Mouse (Mus musculus): Measurements from ENCODE around the gene Gm45140.
A peak's percentile ranks its signal among the peaks of the same experiment; 100 is the strongest.
"Not testable (repeated sequence)": the region's sequence is repeated elsewhere in the genome, so short reads cannot be mapped to it uniquely, and the experiment has no call there.

Gene Gm45140

DNA sequence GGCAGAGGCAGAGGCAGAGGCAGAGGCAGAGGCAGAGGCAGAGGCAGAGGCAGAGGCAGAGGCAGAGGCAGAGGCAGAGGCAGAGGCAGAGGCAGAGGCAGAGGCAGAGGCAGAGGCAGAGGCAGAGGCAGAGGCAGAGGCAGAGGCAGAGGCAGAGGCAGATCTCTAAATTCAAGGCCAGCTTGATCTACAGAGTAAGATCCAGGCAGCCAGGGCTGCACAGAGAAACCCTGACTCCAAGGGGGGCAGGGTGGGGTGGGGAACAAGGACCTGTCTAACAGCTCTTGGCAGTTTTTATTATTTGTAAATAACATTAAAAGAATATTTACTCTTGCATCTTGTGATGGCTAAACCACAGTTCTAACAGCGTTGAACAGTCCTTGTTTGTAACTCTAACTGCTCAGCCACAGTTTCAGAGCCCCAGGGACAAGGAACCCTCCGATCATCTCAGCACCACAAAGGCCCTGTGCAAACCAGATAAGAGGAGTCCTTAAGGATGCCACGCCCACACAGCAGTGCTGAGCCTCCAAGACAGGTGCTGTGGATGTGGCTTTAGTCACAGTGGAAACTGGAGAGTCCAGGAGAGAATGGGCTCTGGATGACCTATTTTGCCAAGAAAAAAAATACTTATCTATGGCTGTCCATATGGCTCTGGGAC, 59.9 kb downstream of the Gm45140 start:
- DNase-seq (ENCODE audit: low spot score): no peak

DNA sequence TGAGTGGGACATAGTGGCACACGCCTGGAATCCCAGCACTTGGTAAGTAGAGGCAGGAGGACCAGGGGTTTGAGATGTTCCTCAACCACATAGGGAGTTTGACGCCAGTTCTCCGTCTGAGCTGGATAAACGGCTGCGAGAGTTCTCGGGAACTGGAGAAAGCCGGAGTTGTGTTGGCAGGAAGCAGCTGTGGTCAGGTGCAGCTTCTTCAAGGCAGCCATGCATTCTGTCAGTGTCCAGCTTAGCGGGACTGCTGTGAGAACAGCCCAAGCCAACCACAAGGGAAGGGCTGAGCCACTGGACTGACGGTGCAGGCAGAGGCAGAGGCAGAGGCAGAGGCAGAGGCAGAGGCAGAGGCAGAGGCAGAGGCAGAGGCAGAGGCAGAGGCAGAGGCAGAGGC, 60.7 kb downstream of the Gm45140 start:
- no peak for DNase-seq (ENCODE audit: low spot score)

DNA sequence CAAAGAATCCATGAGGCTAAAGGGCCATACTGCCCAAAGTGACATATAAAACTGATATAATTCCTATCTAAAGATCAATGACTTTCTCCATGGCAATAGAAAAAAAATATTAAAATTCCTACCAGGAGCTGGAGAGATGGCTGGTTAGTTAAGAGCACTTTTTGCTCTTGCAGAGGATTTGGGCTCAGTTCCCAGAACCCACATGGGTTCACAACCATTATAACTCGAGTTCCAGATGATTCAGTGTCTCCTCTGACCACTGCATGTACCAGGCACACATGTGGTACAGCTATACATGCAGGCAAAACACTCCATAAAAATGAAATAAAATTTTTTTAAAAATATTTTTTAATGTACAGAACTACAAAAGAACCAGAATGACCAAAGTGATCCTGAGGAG, 61.1 kb downstream of the Gm45140 start:
- DNase-seq (ENCODE audit: low spot score): no peak

DNA sequence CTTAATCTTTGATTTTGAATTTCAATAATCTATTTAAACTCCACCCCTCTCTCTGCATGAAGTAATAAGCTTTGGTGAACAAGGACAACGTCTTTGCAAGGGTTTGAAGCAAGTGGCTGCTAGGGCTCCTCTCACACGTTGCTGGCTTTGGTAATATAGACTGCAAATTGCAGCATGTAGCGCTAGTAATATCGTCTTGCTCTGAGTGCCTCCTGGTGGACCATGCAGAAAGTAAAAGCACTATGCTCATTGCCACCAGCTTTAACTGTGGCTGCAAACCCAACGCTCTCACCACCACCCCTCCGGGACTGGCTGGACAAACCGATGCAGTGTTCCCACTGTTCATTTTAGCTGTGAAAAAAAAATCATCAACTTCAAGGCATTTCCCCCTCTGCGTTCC, 65.0 kb downstream of the Gm45140 start:
- no peak for DNase-seq (ENCODE audit: low spot score)

DNA sequence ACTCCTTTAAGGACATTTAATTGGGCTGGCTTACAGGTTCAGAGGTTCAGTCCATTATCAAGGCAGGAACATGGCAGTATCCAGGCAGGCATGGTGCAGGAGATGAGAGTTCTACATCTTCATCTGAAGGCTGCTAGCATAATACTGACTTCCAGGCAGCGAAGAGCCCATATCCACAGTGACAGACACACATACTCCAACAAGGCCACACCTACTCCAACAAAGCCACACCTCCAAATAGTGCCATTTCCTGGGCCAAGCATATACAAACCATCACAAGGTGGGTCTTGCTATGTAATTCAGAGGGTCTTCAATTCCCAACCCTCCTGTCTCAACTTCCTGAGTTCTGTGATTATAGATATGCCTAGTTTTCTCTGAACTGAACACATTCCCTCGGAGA, 71.3 kb downstream of the Gm45140 start:
- not testable (repeated sequence) for DNase-seq (ENCODE audit: low spot score)

DNA sequence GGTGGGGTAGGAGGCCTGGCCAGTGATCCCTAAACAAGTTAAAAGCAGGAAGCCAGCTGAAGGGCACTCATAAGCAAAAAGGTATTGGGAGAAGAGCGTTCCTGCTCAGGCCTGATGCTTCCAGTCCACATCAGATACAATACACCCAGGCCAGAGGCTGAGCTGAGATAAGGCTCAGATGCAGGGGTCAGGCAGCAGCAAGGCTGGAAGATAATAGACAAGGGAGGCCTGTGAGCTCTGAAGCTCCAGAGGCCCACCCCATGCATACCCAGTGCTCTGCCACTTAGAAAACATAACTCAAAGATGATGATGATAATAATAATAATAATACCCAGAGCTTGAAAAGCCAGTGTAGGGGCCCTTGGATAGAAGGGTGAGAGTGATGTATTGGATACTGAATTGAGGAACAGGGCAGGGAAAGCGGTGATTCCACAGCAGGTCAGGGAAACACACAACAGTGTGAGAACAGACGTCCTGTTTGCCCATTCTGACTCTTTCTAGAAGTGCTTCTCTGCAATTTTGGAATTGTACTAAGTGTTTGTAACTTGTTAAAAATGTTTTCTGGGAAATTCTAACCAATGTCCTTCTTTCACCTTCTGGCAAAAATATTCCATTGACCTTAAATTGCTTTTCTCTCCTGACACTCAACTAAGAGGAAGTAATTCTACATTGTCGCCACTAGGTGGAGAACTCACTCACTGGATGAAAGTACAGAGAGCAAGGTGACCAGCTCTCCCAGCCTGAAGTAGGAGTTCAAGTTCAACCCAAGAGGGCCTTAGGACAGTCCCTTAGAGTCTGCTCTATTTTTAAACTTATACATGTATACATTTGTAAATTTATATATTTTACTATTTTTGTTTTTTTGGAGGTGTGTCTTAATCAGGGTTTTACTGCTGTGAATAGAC, 72.0 kb downstream of the Gm45140 start:
- peak; percentile 15 for DNase-seq (ENCODE audit: low spot score)

DNA sequence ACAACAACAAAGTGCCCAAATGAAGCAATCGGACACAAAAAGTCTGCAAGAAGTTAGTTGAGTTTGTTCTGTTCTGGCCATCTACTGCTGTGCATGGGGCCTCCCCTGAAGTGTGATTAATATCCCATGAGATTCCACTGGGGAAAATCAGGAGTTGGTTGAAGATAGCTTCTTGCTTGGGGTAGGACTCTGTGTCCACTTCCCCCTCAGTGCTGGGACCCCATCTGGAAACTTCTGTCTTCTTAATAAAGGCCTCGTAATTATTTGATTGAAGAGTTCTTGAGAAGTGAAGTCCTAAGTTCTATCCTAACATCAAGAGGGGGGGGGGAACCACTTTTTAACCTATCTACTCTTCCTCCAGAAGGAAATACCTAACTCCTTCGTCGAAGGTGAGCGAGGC, 73.4 kb downstream of the Gm45140 start:
- DNase-seq (ENCODE audit: low spot score): no peak

DNA sequence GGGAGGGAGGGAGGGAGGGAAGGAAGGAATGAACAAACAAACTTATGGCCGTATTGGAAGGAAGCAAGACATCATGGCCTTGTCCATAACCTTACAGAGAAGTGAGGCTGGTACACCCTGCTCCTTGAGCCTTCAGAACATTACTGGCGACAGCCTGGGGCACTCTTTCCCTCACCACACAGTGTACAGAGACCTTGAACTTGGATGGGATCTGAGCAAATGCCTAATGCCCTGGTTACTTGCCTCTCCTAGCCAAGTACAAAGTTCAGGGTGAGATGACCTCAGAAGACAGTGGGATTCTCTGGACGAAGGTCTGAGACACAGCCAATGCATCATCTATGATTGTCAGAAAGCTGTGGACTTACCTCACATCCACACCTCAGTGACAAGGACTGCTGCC, 75.7 kb downstream of the Gm45140 start:
- no peak for DNase-seq (ENCODE audit: low spot score)

DNA sequence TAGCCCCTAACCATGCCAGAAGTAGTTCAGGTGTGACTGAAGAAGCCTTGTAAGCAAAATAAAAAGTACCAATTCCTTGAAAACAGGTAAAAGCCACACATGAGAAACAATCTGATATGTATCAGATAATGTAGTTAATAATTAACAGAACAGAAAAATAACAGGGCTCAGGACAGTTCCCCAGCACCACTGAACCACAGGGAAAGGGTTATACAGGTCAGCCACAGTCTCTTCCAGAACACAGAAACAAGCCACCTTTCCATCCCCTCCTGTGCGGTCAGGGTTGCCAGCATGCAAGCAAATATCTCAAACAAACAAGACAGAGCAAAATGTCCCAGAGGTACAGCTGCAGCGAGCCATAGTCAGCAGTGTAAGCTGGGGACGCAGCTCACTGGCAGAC, 76.2 kb downstream of the Gm45140 start:
- DNase-seq (ENCODE audit: low spot score): no peak

DNA sequence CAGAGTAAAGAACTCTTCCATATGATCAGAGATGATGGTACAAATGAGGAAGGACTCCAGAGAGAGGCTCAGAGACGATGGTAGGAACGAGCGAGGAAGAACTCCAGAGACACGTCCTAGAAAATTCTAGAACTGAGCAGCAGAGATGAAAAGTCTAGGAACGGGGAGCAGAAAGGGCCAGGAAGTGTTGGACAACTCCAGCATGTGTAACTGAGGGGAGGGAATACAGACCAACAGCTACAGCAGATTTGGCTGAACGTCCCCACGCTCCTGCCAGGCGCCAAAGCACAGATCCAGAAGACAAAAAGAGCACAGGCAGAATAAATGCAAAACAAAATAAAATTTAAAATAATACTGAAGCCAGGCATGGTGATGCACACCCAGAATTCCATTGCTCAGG, 78.7 kb downstream of the Gm45140 start:
- DNase-seq (ENCODE audit: low spot score): no peak

DNA sequence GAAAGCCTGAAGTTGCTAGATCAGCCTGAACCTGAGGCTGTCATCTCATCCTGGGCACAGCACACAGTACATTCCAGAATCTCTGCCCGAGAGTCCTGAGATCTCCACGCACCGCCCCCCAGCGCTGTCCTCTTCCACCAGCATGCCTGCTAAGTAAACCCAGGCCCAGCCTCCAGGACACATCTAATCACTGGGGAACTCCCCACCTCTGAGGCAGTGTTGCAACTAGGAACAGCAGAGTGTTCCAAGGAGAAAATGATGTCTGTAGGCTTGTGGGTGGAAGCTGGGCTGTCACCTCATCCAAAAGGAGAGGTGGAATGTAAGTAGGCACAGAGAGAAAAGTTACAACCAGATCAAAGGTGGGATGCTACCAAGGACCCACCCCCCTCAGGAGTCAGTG, 80.4 kb downstream of the Gm45140 start:
- DNase-seq (ENCODE audit: low spot score): no peak

DNA sequence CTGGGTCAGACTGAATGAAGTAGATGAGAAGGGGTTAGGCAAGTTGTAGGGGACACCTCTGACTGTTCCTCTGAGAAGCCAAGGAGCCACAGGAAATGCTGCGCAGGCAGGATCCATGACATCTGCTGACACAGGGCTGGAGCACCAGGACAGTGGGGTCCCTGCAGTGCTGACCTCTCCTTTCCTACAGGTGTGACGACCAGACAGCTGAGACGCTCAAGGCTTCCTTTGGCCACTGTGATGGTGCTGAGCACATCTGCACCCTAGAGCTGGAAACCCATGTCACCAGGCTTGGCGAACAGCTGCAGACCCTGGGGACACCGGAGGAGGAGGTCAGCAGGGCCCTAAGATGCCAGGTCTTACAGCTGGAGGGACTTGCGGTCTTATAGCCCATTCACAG, 84.0 kb downstream of the Gm45140 start:
- no peak for DNase-seq (ENCODE audit: low spot score)

DNA sequence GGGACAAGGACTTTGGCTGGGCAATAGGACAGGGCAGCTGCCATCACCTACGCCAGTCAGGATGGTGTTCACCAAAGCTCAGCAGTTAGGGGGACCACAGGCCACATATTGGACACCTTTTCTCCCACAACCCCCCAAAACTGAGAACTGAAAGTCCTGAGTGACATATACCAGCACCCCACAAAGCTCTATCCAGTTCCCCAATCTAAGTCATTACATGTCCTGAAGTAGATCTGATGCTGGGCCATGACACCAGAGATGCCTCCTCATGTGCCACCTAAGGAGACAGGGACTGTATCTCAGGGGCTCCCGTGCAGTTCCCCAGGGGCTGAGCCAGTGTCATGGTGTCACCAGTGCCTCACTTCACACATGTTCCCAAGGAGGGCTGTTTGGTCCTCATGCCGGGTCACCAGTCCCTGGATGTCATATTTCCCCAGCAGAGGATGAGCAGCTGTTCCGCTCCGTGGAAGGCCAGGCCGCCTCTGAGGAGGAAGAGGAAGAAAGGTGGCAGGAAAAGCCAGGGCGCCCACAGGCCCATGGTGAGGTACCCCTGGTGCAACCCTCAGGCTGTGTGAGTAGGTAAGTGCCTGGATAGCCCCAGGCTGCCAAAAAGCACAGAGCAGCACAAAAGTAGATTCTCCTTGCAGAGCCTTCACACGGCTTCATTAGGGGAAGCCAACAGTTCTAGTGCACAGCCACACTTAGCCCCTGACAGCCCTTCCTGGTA, 85.2 kb downstream of the Gm45140 start:
- DNase-seq (ENCODE audit: low spot score): no peak

DNA sequence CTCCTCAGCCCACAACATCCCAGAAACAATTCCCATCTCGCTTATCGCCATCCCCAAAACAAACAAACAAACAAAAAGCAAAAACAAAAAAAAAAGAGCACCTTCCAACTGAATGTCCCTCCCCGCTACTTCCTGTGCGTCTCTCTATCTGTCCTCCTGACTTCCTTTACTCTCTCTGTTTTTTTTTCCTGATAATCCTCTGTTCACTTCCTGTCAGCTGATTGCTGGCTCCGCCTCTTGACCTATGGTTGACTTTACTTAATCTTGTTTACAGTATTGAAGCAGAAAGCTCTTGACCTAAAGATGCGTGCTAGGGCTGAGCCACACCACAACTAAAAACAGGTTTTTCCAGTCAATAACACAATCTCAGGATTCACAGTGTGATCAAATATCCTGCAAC, 87.1 kb downstream of the Gm45140 start:
- DNase-seq (ENCODE audit: low spot score): no peak

DNA sequence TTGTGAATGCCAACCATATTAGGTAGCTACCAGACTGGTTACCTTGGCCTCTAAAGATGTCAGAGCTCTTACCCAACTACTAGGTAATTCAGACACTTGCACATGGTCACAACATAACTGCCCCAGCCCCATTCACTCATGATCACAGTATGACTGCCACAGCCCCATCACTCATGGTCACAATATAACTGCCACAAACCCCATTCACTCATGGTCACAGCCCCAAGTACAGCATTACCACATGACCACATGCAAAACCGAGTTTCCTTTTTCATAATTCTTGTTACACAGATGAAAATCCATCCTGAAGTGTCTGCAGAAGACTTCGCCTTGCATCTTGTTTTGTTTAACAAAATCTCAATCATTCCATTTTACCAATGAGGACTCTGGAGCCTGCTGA, 87.5 kb downstream of the Gm45140 start:
- no peak for DNase-seq (ENCODE audit: low spot score)

DNA sequence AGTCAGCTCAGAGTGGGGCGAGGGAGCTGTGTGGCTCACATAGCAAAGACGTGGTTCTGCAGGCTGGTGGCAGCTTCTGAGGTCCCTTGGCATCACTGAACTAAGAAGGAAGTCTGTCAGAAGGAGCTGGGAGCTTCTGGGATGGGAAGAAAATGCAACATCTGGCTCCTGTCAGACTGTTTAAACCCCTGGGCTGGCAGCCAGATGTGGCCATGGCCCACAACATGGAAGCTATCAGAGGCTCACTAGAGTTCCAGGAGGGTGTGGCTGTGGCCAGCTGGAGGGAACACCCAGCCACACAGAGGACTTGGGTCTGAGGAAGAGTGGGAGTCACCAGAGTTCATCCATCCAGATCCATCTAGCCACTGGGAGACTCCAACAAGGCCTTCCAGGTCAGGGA, 88.7 kb downstream of the Gm45140 start:
- no peak for DNase-seq (ENCODE audit: low spot score)

DNA sequence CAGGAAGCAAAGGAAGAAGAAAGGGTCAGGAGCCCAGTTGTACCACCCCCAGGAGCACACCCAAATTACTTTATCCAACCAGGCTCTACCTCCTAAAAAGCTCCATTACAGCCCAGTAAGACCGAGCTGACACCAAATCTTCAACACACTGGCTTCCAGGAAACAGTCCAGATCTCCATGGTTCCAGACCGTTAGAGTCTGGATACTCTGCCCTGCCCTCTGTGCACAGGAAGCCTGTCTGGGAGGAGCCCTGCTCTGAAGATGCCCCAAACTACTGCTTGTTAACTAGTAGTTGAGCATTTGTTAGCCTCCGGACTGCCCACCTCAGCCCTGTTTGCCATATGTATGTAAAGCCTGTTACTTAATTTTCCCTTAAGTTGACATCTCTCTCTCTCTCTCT, 89.5 kb downstream of the Gm45140 start:
- DNase-seq (ENCODE audit: low spot score): no peak

DNA sequence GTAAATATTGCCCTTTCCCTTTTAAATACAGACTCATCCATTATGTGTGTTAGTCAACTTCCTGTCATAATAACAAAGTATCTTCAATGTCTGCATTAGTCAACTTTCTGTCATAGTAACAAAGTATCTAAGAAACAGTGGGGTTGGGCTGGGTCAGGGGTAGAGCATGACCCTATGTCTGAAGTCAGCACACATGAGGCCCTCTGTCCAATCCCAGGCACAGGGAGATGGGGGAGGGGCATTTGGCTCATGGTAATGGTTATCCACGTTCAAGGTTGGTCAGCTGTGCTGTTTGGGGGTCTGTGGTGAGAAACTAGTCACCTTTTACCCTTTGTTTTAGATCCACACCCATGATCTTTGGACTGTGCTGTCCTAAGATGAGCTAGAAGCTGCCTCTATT, 90.3 kb downstream of the Gm45140 start:
- no peak for DNase-seq (ENCODE audit: low spot score)

DNA sequence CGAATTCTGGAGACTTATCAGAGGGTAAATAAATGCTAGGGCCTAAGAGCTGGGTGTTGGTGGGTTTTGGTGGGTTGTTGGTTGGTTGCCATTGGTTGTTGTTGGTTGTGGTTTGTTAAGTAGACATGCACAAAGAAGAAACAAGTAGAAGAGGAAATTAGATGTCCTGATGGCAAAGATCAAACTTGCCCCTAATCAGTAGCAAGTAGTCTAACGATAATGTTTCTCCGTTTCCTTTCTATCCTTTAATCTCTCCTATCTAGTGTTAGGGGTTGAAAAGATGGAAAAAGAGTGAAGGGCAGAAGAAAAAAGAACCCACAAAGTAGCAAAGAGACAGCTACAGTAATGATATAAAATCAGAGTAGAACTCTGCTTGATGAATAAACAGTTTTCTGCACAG, 91.0 kb downstream of the Gm45140 start:
- DNase-seq (ENCODE audit: low spot score): no peak

DNA sequence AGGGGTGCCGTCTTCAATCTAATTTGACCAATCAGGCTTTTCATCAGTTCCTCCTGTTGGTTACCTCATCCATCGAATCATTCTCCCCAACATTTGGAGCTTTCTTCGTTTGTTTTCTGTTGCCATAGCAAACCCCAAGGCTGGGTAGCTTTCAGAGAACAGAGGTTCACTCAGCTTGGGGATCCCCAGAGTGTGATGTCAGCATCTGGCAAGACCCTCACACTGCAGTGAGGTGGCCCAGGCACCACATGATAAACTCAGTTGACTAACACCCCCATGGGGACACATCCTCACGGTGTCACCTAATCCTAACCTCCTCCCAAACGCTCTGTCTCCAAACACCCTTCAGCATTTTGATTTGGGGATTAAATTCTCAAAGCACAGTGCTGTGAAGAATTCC, 92.3 kb downstream of the Gm45140 start:
- no peak for DNase-seq (ENCODE audit: low spot score)

DNA sequence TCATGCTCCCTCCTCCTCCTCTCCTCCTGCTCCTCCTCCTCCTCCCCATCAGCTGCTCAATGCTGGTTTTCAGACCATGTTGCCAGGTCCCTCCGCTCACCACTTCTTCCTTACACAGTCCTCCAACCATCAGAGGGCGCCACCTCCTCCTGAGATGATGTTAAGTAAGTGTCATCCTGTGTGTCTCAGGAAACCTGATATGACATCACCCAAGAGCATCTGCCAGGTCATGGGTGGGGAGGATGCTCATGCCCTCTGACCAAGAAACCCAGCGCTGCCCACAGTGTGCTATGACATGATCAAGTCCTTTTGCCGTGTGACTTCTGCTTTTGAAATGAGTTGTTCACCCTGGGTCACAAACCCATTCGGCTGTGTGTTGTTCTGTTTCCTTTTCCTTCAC, 92.8 kb downstream of the Gm45140 start:
- no peak for DNase-seq (ENCODE audit: low spot score)

DNA sequence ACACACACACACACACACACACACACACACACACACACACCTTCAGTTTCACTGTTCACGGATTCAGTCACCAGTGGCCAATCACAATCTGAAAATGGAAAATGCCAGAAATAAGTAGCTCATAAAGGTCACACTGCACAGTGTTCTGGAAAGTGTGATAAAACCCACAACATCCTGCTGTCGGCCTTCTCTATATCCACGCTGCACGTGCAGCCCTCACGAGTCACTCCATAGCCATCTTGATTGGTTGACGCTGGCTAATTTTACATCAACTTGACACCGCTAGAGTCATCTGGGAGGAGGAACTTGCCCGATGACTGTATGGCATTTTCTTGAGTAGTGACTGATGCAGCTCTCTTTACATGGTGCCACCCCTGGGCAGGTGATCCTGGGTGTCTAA, 93.6 kb downstream of the Gm45140 start:
- no peak for DNase-seq (ENCODE audit: low spot score)

DNA sequence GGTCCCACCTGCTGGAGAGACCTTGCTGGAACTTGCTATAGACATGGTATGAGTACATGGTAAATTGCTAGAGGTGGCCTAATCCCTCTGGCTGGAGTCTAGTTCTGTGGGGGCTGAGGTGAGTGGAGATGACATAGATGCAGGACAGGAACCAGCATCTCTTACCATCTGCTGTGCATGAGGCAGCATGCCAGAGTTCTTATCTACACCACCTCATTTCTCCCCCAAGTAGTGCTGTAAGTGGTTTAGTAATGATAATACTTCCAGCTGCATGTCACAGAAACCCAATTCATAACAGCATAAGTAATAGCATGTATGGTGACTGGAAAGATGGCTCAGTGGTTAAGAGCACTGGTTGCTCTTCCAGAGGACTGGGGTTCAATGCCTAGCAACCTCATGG, 95.1 kb downstream of the Gm45140 start:
- no peak for DNase-seq (ENCODE audit: low spot score)

Data from layer of hippocampus, adult 9-10 months (tissue).